Mouse (Mus musculus): ENCODE results near the gene Armc7. TPM values are rescaled to one million over a fixed set of nuclear protein-coding genes. Genes with fewer than 3 reads are reported as not detected.

Gene Armc7
- total and polyA plus RNA-seq, 2 experiments from 2014 or later = 13.4 to 14.0 TPM

GRCm38 (mm10) chr11:115534759-115535371, 59.4 kb downstream of the Armc7 start:
- WGBS = 5% methylated on average over 11 of the region's 11 CpGs
- ATAC-seq (ENCODE audit: low FRiP score) (no peak), DNase-seq (ENCODE audit: low spot score) (no peak)
- 0 out of 2 replicates have a peak, but pooled peaks cover 4% of the 10 kb centered on the region for H3K4me1 ChIP-seq (ENCODE audit: insufficient read depth, low read length)
- no peaks in the 10 kb centered on the region for H3K9me3 ChIP-seq (ENCODE audit: low read length)
- peak overlapping the region; percentile 99 for H3K27ac ChIP-seq (ENCODE audit: low read depth, low read length)
- peak overlapping the region; percentile 90 for H3K9ac ChIP-seq (replicated peaks; ENCODE audit: low read length, poor library complexity, severe bottlenecking)
- peak overlapping the region; percentile 76 for H3K4me3 ChIP-seq (ENCODE audit: low read depth, low read length)
- TF ChIP-seq CTCF (IDR thresholded peaks at IDR 0.05) = no peak
- no peaks in the 10 kb centered on the region for H3K27me3 ChIP-seq (ENCODE audit: insufficient read depth, low read length)
- H3K36me3 ChIP-seq (ENCODE audit: insufficient read depth, low read length) = 0 out of 2 replicates have a peak, but pooled peaks cover 5% of the 10 kb centered on the region
- H3K4me2 ChIP-seq (ENCODE audit: low read depth, low read length, poor library complexity, severe bottlenecking) = peak overlapping the region; percentile 77

GRCm38 (mm10) chr11:115535401-115536037, 60.1 kb downstream of the Armc7 start:
- peak overlapping the region; percentile 99 for H3K27ac ChIP-seq (ENCODE audit: low read depth, low read length)
- no peaks in the 10 kb centered on the region for H3K9me3 ChIP-seq (ENCODE audit: low read length)
- H3K4me3 ChIP-seq (ENCODE audit: low read depth, low read length) = peak overlapping the region; percentile 76
- H3K27me3 ChIP-seq (ENCODE audit: insufficient read depth, low read length) = no peaks in the 10 kb centered on the region
- ATAC-seq (ENCODE audit: low FRiP score) = peak; percentile 75
- TF ChIP-seq CTCF (IDR thresholded peaks at IDR 0.05) = no peak
- WGBS = 2% methylated on average over 42 of the region's 84 CpGs
- 0 out of 2 replicates have a peak, but pooled peaks cover 5% of the 10 kb centered on the region for H3K36me3 ChIP-seq (ENCODE audit: insufficient read depth, low read length)
- peak overlapping the region; percentile 90 for H3K9ac ChIP-seq (replicated peaks; ENCODE audit: low read length, poor library complexity, severe bottlenecking)
- H3K4me1 ChIP-seq (ENCODE audit: insufficient read depth, low read length) = 0 out of 2 replicates have a peak, but pooled peaks cover 4% of the 10 kb centered on the region
- H3K4me2 ChIP-seq (ENCODE audit: low read depth, low read length, poor library complexity, severe bottlenecking) = peak overlapping the region; percentile 77
- peak; percentile 84 for DNase-seq (ENCODE audit: low spot score)

DNA sequence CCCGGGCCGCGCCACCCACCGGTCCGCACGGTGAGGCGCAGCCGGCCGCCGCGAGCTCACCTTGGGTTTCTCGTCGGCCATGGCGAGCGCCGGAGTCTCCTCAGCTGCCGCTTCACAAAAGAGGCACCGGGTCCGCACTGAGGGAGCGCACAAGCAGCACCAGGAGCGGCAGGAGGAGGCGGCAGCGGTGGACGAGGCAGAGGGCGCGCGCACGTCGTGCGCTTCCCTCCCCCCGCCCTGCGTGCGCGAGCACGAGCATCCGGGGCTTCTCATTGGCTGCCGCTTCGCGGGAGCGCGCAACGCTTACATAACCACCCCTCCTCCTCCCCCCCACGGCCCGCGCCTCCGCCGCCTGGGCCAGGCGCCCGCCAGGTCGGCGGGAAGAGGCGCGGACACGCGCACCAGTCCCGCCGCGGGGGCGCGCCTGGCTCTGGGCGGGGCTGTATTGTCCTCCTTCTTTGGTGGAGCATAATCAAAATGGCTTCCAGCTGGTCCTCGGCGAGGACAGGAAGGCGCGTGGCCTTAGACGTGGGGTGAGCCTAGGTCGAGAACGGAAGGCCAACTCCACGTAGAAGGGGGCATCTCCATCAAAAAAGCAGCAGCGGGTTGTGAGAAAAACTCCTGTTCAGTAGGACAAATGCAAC, 60.7 kb downstream of the Armc7 start, which contains the start of gene Sumo2:
TSS of gene Sumo2 (minus strand) at position 239 of the 644 bp plus-strand sequence.
- H3K4me1 ChIP-seq (ENCODE audit: insufficient read depth, low read length) = 0 out of 2 replicates have a peak, but pooled peaks cover 4% of the 10 kb centered on the region
- H3K4me3 ChIP-seq (ENCODE audit: low read depth, low read length) = peak within 1 kb of the TSS; percentile 76
- H3K9ac ChIP-seq (replicated peaks; ENCODE audit: low read length, poor library complexity, severe bottlenecking) = peak within 1 kb of the TSS; percentile 90
- peak within 1 kb of the TSS; percentile 99 for H3K27ac ChIP-seq (ENCODE audit: low read depth, low read length)
- ATAC-seq (ENCODE audit: low FRiP score) (peak; percentile 92), DNase-seq (ENCODE audit: low spot score) (peak; percentile 98)
- under 1% methylated on average over 34 of the region's 70 CpGs for WGBS
- H3K36me3 ChIP-seq (ENCODE audit: insufficient read depth, low read length) = 0 out of 2 replicates have a peak, but pooled peaks cover 5% of the 10 kb centered on the region
- no peaks in the 10 kb centered on the region for H3K9me3 ChIP-seq (ENCODE audit: low read length)
- no peak for TF ChIP-seq CTCF (IDR thresholded peaks at IDR 0.05)
- no peaks in the 10 kb centered on the region for H3K27me3 ChIP-seq (ENCODE audit: insufficient read depth, low read length)
- peak within 1 kb of the TSS; percentile 77 for H3K4me2 ChIP-seq (ENCODE audit: low read depth, low read length, poor library complexity, severe bottlenecking)

DNA sequence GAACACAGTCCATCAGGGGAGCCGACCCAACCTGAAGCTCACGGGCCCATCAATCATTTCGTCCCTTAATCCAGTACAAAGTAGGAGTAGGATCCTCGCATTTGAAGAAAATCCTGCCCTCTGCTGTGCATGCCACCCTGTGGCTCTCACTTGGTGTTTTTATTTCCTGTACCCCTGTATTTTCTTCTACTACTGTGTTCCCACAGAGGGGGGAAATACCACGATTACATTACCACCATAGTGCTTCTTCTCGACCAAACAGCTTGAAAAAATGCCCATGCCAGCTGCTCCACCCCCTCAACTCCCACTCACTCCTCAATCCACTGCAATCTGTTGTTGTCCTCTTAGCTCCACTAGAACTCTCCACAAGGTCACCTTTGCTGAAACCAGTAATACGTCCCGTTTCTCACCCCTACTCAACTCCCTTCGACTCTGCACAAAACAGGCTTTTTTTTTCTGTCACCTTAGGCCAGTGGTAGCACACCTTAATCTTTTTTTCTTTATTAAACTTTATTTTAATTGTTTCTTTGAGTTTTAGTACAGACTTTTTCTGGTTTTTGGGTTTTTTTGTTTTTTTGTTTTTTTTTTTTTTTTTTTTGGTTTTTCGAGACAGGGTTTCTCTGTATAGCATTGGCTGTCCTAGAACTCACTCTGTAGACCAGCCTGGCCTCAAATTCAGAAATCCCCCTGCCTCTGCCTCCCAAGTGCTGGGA, 61.5 kb downstream of the Armc7 start:
- H3K4me3 ChIP-seq (ENCODE audit: low read depth, low read length) = peak overlapping the region; percentile 76
- H3K9ac ChIP-seq (replicated peaks; ENCODE audit: low read length, poor library complexity, severe bottlenecking) = 0 out of 2 replicates have a peak overlapping the region, but pooled peaks have one; percentile 15
- H3K27ac ChIP-seq (ENCODE audit: low read depth, low read length) = peak overlapping the region; percentile 99
- no peak; the same call in 1 of the 2 replicates for TF ChIP-seq CTCF (IDR thresholded peaks at IDR 0.05)
- H3K4me2 ChIP-seq (ENCODE audit: low read depth, low read length, poor library complexity, severe bottlenecking) = peak overlapping the region; percentile 46
- no peaks in the 10 kb centered on the region for H3K9me3 ChIP-seq (ENCODE audit: low read length)
- H3K27me3 ChIP-seq (ENCODE audit: insufficient read depth, low read length) = no peaks in the 10 kb centered on the region
- DNase-seq (ENCODE audit: low spot score) (peak; percentile 10), ATAC-seq (ENCODE audit: low FRiP score) (no peak)
- H3K4me1 ChIP-seq (ENCODE audit: insufficient read depth, low read length) = 0 out of 2 replicates have a peak, but pooled peaks cover 4% of the 10 kb centered on the region
- 0 out of 2 replicates have a peak, but pooled peaks cover 5% of the 10 kb centered on the region for H3K36me3 ChIP-seq (ENCODE audit: insufficient read depth, low read length)
- WGBS = 78% methylated on average over 10 of the region's 10 CpGs

- WGBS = 62% methylated on average over 2 of the region's 2 CpGs
- Histone ChIP-seq H3K27ac (ENCODE audit: low read depth, low read length) (no peak overlapping the region), H3K9ac (replicated peaks; ENCODE audit: low read length, poor library complexity, severe bottlenecking) (no peak overlapping the region), H3K4me2 (ENCODE audit: low read depth, low read length, poor library complexity, severe bottlenecking) (no peak overlapping the region), H3K4me3 (ENCODE audit: low read depth, low read length) (no peak overlapping the region), H3K36me3 (ENCODE audit: insufficient read depth, low read length) (no peaks in the 10 kb centered on the region), H3K27me3 (ENCODE audit: insufficient read depth, low read length) (no peaks in the 10 kb centered on the region), H3K4me1 (ENCODE audit: insufficient read depth, low read length) (0 out of 2 replicates have a peak, but pooled peaks cover 4% of the 10 kb centered on the region), H3K9me3 (ENCODE audit: low read length) (no peaks in the 10 kb centered on the region)
- ATAC-seq (ENCODE audit: low FRiP score) (no peak), DNase-seq (ENCODE audit: low spot score) (no peak)
- no peak for TF ChIP-seq CTCF (IDR thresholded peaks at IDR 0.05)
Measured at GRCm38 (mm10) chr11:115538045-115538444, 62.6 kb downstream of the Armc7 start.

Small RNAs within 50 kb of the gene (microRNA-seq; reads per million reads assigned to microRNA genes)
- gene Mir3968 (ENCODE audit: borderline number of aligned reads) = not detected

Other genes starting within 250 kb of the Armc7 start
- gene Grin2c, start 208.4 kb upstream of the Armc7 start, total RNA-seq (2014; rRNA removed) = 2.9 and 4.1 TPM in 2 replicates
- 0.59 and 0.75 TPM in 2 replicates for gene Grin2c, start 208.4 kb upstream of the Armc7 start, polyA plus RNA-seq (2015; fragmentation: Nextera tagmentation; extraction: Ambion mirVana)
- 17.7 and 18.8 TPM in 2 replicates for gene Fdxr, start 198.6 kb upstream of the Armc7 start, total RNA-seq (2014; rRNA removed)
- 14.8 and 16.7 TPM in 2 replicates for gene Fdxr, start 198.6 kb upstream of the Armc7 start, polyA plus RNA-seq (2015; fragmentation: Nextera tagmentation; extraction: Ambion mirVana)
- gene Fads6, start 178.0 kb upstream of the Armc7 start, total RNA-seq (2014; rRNA removed) = 10.2 and 10.6 TPM in 2 replicates
- gene Fads6, start 178.0 kb upstream of the Armc7 start, polyA plus RNA-seq (2015; fragmentation: Nextera tagmentation; extraction: Ambion mirVana) = 1.4 and 1.6 TPM in 2 replicates
- gene Otop2, start 168.5 kb upstream of the Armc7 start, total RNA-seq (2014; rRNA removed) = 0.05 and 1.5 TPM in 2 replicates
- 0.15 and 0.22 TPM in 2 replicates for gene Otop2, start 168.5 kb upstream of the Armc7 start, polyA plus RNA-seq (2015; fragmentation: Nextera tagmentation; extraction: Ambion mirVana)
- 0.14 TPM in 1 of 2 replicates, not detected in the other for gene Ush1g, start 153.6 kb upstream of the Armc7 start, total RNA-seq (2014; rRNA removed)
- 0.21 and 0.32 TPM in 2 replicates for gene Ush1g, start 153.6 kb upstream of the Armc7 start, polyA plus RNA-seq (2015; fragmentation: Nextera tagmentation; extraction: Ambion mirVana)
- gene Otop3, start 140.9 kb upstream of the Armc7 start, total RNA-seq (2014; rRNA removed) = 2.1 and 3.7 TPM in 2 replicates
- 1.8 and 2.1 TPM in 2 replicates for gene Otop3, start 140.9 kb upstream of the Armc7 start, polyA plus RNA-seq (2015; fragmentation: Nextera tagmentation; extraction: Ambion mirVana)
- gene Hid1, start 107.9 kb upstream of the Armc7 start, total RNA-seq (2014; rRNA removed) = 96.0 and 106 TPM in 2 replicates
- 65.6 TPM in 2 replicates for gene Hid1, start 107.9 kb upstream of the Armc7 start, polyA plus RNA-seq (2015; fragmentation: Nextera tagmentation; extraction: Ambion mirVana)
- 66.0 and 68.8 TPM in 2 replicates for gene Cdr2l, start 93.8 kb upstream of the Armc7 start, total RNA-seq (2014; rRNA removed)
- 16.0 and 17.2 TPM in 2 replicates for gene Cdr2l, start 93.8 kb upstream of the Armc7 start, polyA plus RNA-seq (2015; fragmentation: Nextera tagmentation; extraction: Ambion mirVana)
- 69.2 and 78.1 TPM in 2 replicates for gene Mrpl58, start 71.9 kb upstream of the Armc7 start, total RNA-seq (2014; rRNA removed)
- 187 and 201 TPM in 2 replicates for gene Mrpl58, start 71.9 kb upstream of the Armc7 start, polyA plus RNA-seq (2015; fragmentation: Nextera tagmentation; extraction: Ambion mirVana)
- gene Atp5h, start 55.7 kb upstream of the Armc7 start, total RNA-seq (2014; rRNA removed) = 319 and 329 TPM in 2 replicates
- gene Atp5h, start 55.7 kb upstream of the Armc7 start, polyA plus RNA-seq (2015; fragmentation: Nextera tagmentation; extraction: Ambion mirVana) = 934 and 951 TPM in 2 replicates
- 22.1 and 27.4 TPM in 2 replicates for gene Kctd2, start 55.5 kb upstream of the Armc7 start, total RNA-seq (2014; rRNA removed)
- 27.7 and 29.4 TPM in 2 replicates for gene Kctd2, start 55.5 kb upstream of the Armc7 start, polyA plus RNA-seq (2015; fragmentation: Nextera tagmentation; extraction: Ambion mirVana)
- gene Trim80, start 35.1 kb upstream of the Armc7 start, total RNA-seq (2014; rRNA removed) = 0.44 TPM in 1 of 2 replicates, not detected in the other
- not detected in 2 replicates for gene Trim80, start 35.1 kb upstream of the Armc7 start, polyA plus RNA-seq (2015; fragmentation: Nextera tagmentation; extraction: Ambion mirVana)
- gene Slc16a5, start 13.2 kb upstream of the Armc7 start, total RNA-seq (2014; rRNA removed) = not detected in 2 replicates
- 0.21 and 0.23 TPM in 2 replicates for gene Slc16a5, start 13.2 kb upstream of the Armc7 start, polyA plus RNA-seq (2015; fragmentation: Nextera tagmentation; extraction: Ambion mirVana)
- gene Nt5c, start 16.2 kb downstream of the Armc7 start, total RNA-seq (2014; rRNA removed) = 85.3 and 91.1 TPM in 2 replicates
- 131 and 133 TPM in 2 replicates for gene Nt5c, start 16.2 kb downstream of the Armc7 start, polyA plus RNA-seq (2015; fragmentation: Nextera tagmentation; extraction: Ambion mirVana)
- 744 and 761 TPM in 2 replicates for gene Jpt1, start 38.7 kb downstream of the Armc7 start, total RNA-seq (2014; rRNA removed)
- 1,252 and 1,259 TPM in 2 replicates for gene Jpt1, start 38.7 kb downstream of the Armc7 start, polyA plus RNA-seq (2015; fragmentation: Nextera tagmentation; extraction: Ambion mirVana)
- gene Sumo2, start 60.6 kb downstream of the Armc7 start, total RNA-seq (2014; rRNA removed) = 543 and 643 TPM in 2 replicates
- gene Sumo2, start 60.6 kb downstream of the Armc7 start, polyA plus RNA-seq (2015; fragmentation: Nextera tagmentation; extraction: Ambion mirVana) = 972 and 1,028 TPM in 2 replicates
- 49.5 and 59.5 TPM in 2 replicates for gene Nup85, start 88.8 kb downstream of the Armc7 start, total RNA-seq (2014; rRNA removed)
- gene Nup85, start 88.8 kb downstream of the Armc7 start, polyA plus RNA-seq (2015; fragmentation: Nextera tagmentation; extraction: Ambion mirVana) = 75.6 and 80.3 TPM in 2 replicates
- 37.9 and 39.6 TPM in 2 replicates for gene Mrps7, start 128.3 kb downstream of the Armc7 start, total RNA-seq (2014; rRNA removed)
- 77.8 and 81.8 TPM in 2 replicates for gene Mrps7, start 128.3 kb downstream of the Armc7 start, polyA plus RNA-seq (2015; fragmentation: Nextera tagmentation; extraction: Ambion mirVana)
- gene Gga3, start 128.4 kb downstream of the Armc7 start, total RNA-seq (2014; rRNA removed) = 34.5 and 42.3 TPM in 2 replicates
- gene Gga3, start 128.4 kb downstream of the Armc7 start, polyA plus RNA-seq (2015; fragmentation: Nextera tagmentation; extraction: Ambion mirVana) = 20.5 and 22.6 TPM in 2 replicates
- gene Mif4gd, start 137.3 kb downstream of the Armc7 start, total RNA-seq (2014; rRNA removed) = 13.6 and 13.7 TPM in 2 replicates
- 15.7 and 17.7 TPM in 2 replicates for gene Mif4gd, start 137.3 kb downstream of the Armc7 start, polyA plus RNA-seq (2015; fragmentation: Nextera tagmentation; extraction: Ambion mirVana)
- gene Slc25a19, start 152.6 kb downstream of the Armc7 start, total RNA-seq (2014; rRNA removed) = 33.7 and 35.7 TPM in 2 replicates
- 44.9 and 49.6 TPM in 2 replicates for gene Slc25a19, start 152.6 kb downstream of the Armc7 start, polyA plus RNA-seq (2015; fragmentation: Nextera tagmentation; extraction: Ambion mirVana)
- 85.8 and 87.0 TPM in 2 replicates for gene Grb2, start 232.9 kb downstream of the Armc7 start, total RNA-seq (2014; rRNA removed)
- gene Grb2, start 232.9 kb downstream of the Armc7 start, polyA plus RNA-seq (2015; fragmentation: Nextera tagmentation; extraction: Ambion mirVana) = 153 and 158 TPM in 2 replicates

Data from midbrain, postnatal 0 days (tissue).